Mouse (Mus musculus): ENCODE measurements at regions not wholly inside any gene's neighbourhood (a gene's known extent, or its start where the extent isn't known, plus 50 kb on each side); places are given as distances from the start of the nearest gene placed in this dataset.

DNA sequence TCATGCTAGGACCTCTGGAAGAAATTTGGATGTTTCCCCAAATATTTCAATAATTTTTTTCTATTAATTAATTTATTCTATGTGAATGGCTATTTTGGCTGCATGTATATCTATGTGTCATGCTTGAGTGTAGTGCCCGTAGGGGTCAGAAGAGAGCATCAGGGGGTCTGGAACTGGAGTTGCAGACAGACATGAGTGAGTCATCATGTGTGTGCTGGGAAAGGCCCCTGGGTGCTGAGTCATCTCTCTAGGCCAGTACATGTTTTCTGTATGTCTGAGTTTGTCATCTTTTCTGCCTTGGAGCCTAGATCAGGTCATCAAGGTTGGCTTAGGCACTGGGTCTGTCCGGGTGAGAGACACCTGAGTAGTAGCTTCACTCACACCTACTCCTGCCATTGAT, 172.0 kb upstream of the Lyplal1 start:
- no peak for DNase-seq (ENCODE audit: low spot score)

DNA sequence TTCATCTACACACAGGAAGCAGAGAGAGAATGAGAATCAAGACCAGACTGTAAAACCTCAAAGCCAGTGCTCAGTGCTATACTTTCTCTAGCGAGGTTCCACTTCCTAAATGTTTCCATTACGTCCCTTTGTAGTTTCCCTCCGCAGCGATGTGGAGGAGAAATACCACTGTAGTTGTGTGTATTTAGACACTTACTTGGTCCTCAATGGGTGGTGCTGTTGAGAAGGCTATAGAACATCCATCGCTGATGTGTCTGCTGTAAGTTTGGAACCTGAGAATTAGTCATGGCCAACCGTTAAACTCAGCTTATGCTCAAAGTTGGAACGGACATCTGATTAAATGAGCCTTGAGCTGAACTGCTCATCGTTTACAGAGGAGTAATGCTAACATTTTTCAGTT, 170.7 kb upstream of the Lyplal1 start:
- no peak for DNase-seq (ENCODE audit: low spot score)

DNA sequence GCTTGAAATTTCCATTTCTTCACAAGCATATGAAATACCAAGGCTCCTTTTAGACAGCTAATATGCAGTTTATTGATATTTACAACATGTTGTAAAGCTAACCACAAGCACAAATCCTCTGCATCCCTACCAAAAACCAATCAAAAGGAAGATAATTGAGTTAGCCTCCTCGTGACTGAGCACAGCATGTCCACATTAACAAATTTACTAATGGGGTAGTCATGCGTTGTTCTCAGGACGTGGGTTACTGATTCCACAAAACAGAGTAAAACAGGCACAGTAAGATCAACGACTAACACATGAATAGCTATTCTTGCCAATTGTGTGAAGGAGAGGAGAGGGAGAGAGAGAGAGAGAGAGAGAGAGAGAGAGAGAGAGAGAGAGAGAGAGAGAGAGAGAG, 169.3 kb upstream of the Lyplal1 start:
- DNase-seq (ENCODE audit: low spot score) = no peak

DNA sequence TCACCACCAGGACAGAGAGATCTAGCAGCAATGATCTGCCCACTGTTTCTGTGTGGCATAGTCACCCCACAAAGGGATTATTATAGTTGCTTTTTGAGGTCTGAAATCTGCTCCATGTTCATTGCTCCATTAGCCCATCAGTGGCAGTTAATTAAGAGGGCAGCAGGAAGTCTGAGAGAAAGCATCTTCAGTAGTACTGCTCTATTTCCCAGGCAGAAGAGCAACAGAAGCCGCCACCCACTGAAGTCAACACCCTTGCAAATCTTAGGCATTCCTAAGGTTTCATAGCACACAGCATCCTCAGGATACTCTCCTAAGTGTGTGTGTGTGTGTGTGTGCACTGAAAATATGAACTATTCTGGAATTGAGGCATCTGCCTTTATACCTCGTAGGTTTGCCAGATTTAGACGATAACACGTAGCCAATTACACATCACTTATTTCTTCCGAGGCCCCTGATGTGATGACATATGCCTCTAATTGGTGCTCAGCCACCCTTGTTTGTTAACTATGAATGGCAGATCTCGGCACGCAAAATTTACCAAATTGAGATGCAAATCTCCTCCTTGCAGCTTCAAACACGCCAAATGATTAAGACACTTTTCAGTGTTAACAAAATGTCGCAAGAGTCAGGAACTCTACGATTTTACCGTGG, 161.0 kb upstream of the Lyplal1 start:
- DNase-seq (ENCODE audit: low spot score) = no peak

DNA sequence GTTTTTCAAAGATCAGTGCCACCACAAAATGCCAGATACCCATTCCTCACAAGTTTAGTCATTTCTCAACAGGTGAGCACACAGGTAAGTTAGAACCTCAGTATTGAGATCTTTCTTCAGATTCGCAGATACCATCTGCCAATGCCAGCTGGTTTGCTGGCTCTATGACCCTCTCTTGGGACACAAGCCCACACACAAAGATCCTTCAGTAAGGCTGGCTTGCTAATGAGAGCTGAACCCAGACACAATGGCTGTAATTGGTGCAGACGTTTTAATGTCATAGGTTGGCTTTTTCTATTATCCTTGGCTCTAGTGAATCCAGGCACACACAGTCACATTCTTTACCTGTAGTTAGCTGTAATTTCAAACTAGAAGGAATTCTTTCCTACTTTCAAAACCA, 154.3 kb upstream of the Lyplal1 start:
- DNase-seq (ENCODE audit: low spot score) = no peak

DNA sequence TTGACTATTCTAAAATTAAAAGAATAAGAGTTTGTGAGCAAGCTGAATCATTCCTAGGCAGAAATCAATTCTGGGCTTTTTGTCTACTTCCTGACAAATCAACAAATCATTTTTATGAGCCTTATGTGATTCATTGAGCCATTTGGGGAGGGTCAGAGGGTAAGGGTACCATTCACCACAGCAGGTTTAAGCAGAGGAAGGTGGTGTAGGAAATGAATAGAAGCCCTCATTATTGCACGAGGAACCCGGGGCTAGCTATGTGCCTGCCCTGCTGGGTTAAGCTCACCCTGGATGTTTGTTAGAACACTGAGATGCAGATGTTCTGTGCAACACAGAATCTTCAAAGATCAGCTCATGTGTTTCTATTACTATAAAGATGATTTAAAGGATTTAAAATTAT, 150.2 kb upstream of the Lyplal1 start:
- DNase-seq (ENCODE audit: low spot score) = no peak

DNA sequence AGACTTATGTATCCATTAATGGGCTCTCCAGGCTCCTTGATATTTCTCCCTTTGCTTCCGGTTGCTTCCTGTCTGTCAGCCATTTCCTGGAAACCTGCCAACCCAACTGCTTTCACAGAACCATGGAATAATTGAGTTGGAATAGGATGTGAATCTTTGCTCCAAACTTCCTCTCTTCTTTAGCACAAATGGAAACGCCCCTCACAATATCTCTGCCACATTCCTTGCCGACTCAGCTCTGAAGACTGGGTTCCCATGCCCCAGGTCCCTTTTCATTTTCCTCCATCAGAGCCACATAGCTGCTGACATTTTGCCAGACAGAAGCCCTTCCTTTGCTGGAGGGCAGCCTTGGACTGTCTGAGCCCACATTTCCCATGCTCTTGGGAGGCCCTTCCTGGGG, 147.5 kb upstream of the Lyplal1 start:
- no peak for DNase-seq (ENCODE audit: low spot score)

DNA sequence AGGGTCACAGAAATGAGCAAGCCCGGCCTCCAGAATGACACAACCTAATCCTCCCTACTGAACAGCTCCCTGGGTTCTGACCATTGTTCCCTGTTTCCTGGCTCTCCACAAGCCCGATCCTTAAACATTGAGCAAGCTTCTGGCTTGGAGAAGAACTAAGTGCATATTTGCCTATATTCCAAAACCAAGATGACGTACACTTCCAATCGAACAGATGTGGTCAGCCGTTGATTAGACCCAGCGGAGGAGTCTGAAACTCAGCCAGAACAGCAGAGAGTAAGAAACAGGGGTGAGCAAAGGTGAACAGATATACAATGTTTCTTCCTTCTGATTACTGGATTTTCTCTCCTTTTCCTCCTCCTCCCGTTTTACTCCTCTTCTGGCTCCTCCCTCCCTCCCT, 146.8 kb upstream of the Lyplal1 start:
- DNase-seq (ENCODE audit: low spot score) = no peak

DNA sequence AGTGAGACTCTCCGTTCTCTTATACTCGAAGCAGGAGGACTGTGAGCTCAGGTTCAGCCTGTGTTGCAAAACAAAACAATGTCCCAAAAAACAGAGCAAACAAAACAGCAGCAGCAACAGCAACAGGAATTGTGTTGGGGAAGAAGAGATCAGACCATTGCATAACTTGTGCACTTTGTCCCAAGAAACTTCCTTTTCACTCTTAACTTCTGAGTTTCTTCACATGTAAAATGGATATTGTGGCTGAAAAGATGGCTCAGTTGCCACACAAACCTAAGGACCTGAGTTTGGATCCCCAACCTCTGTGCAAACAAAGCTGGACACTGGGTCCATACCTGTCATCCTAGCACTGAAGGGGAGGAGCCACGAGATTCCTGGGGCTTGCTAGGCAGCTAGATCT, 146.1 kb upstream of the Lyplal1 start:
- DNase-seq (ENCODE audit: low spot score) = no peak

DNA sequence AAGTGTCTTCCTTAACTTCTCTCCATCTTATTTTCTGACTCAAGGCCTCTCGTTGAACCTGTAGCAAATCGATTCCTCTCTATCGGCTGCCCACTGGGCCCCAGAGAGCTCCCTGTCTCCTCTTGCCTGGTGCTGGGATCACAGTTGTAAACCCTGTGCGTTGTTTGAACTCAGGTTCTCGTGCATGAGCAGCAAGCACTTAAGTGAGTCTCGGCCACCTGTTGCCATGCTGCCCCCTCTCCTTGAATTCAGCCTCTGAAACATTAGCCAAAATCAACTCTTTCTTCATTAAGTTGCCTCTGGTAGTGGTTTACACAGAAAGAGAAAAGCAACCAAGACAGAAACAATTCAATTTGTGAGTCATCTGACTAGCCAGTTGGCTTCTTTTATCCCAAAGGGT, 144.9 kb upstream of the Lyplal1 start:
- DNase-seq (ENCODE audit: low spot score) = no peak

DNA sequence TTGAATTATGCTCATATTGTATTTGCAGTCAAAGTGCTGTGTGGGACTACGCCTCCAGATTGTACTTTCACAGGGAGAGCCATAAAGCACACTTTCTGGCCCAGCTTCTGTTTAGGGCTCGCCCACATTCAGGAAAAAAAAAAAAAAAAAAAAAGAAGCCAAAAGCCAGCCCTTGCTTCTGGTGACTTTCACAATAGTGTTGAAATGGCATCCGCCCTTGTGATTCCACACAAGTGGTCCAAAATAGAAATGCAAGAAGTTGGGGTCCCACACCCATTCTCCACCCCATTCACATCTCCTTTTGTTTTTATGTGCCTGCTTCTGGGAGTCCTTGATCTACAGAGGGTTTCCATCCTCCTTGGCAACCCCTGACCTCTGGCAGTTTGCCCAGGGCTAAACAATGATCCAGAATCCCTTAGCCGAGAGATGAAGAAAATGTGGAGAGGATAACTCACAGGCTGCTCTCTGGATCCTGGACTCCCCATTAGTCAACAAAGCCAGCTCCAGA, 144.3 kb upstream of the Lyplal1 start:
- peak; percentile 62 for DNase-seq (ENCODE audit: low spot score)

DNA sequence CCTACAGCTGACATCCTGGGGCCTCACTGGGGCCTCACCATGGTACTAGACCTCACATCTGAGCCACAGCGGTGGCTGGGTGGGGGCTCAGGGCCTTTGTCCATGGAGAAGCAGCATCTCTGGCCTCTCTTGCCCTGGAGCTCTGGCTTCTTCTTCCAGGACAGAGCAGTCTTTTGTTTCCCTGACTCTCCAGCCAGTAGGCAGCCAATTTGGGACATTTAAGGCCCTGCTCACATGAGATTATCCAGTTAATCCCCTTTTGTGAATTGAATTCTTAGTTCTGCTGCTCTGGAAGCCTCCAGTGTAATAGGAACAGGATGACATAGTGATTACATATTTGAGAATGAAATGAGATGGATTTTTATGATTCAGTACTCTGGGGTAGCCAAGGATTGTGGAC, 140.5 kb upstream of the Lyplal1 start:
- no peak for DNase-seq (ENCODE audit: low spot score)

DNA sequence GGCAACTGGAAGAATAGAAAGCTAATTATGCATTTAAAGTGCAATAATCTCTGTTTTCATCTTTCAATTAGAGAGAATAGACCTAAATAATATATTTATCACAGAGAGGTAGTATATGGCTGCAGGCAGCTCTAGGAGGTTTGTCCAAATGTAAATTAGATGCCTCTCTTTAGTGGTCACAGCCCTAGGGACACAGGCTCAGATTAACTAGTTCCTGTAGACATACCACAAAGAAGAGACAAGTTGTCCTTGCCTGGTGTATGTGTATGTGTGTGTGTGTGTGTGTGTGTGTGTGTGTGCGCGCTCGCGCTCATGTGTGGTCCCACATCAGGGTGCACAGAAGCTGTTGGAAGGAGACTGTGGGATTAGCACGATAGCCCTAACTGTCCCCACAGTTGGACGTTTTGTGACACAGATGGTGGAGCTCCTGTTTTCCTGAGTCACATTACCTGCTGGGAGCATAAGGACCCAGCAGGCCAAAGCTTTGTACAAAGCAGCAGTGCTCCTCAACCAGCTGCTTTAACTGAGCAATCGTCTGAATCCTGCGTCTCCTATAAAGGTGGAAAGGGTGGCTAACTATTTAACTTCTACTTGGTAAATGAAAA, 138.5 kb upstream of the Lyplal1 start:
- no peak for DNase-seq (ENCODE audit: low spot score)

DNA sequence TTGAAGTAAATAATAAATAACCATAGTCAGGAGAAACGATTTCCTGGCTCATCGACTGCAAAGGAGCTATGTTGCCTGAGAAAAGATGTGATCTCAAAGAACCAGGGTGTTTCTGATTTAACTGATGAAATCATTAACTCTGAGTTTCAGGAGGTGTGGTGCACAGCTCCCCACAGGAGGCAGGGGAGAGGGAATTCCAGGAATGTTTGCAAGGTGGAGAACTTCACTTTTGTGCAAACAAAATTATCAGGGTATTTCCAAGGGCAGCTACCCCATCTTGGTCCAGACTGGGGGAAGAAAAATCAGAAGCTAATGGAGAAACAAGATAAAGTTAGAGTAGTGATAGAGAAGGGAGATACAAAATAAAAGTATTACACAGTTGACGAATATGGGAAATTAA, 137.4 kb upstream of the Lyplal1 start:
- DNase-seq (ENCODE audit: low spot score) = no peak

DNA sequence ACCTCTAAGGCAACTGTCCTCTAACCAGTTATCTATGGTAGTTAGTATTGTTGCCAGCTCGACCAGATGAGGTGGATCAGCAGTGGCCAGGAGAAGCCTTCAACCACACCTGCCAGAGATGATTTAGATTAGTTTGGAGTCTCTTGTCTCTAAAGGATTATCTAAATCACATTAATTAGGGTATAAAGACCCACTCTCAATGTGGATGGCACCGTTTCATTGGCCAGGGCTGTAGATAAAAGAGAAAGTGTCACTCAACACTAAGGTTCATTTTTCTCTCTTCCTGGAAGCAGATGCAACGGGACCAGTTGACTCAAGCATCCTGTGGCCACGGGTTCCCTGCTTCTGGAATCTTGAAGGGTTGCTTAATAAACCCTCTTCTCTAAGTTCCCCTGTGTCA, 135.4 kb upstream of the Lyplal1 start:
- DNase-seq (ENCODE audit: low spot score) = no peak

DNA sequence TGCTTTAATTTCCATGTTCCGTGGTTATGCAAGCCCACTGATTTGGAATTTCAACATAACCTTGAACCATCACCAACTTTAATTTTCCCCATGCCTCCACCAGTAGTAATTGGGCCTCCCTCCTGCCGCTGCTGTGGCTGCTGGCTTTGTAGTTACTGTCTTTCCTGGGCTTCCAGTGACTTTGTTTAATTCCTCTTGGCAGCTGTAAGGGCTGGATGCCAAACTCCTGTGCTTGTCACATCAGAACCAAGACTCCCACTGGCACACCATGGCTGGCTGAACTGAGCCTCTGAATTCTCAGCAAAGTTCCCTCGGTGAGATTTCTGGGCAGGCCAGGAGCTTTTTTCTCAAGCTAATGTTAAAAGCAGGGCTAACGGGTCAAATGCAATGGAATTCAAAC, 133.2 kb upstream of the Lyplal1 start:
- no peak for DNase-seq (ENCODE audit: low spot score)

DNA sequence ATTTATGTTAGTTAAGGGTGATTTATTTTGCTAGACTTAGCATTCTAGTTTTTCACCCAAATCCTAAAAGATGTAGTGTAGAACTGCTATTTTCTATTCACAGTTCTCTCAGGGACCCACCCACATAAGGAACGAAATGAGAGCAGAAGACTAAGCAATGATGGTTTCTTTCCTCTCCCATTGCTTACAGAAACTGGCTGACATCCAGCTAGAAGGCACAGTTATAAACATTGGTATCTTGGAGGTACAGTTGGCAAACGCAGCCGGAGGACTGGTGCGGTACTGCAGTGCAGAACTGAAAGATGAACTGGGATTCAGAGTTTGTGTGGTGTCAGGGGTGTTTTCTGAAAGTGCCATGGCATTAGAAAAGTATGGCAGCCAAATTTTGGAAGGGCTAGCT, 132.1 kb upstream of the Lyplal1 start:
- DNase-seq (ENCODE audit: low spot score) = no peak

DNA sequence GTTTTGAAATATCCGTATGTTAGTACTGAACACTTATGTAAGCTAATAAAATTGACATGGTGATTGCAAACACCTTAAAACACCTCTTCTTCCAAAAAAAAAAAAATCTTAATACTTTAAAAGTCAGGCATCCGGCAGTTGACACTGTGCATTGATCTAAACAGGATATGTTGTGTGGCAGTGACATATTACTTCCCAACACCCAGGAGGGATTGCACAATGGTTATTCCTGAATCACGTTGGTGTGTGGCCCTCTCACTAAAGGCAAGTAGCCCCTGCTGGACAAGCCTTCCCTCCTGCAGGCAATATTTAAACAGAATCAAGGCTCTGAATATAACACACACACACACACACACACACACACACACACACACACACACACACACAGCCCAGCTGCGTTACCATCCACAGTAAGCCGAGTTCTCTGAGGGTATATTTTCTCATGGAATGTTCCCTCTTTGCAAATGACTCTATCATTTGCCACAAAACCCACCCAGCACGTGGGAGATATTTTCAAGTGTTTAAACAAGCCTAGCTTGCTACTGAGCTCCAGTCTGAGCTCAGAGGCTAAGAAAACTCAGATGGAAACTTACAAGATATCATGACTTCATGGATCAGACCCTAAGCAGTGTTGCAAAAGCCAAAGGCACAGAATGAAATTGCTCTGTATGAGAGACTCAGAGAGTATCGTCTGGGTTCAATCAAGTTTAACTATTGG, 128.8 kb upstream of the Lyplal1 start:
- no peak for DNase-seq (ENCODE audit: low spot score)

DNA sequence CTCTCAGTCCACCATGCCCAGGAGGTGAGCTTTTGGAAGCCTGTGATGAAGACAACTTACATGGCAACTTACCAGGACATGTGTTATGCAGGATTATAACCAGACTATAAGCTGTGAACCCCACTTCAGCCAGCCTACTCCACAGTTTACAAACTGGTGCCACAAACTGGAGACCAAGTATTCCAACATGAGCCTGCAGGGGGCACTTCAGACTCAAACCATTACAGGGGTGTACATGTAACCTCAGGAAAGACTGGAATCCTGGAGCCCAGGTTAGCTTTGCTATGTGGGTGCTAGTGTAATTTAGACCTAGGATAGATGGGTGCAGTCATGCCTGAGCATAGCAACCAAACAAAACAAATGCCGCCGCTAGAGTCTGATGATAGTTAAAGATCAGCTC, 124.0 kb upstream of the Lyplal1 start:
- DNase-seq (ENCODE audit: low spot score) = no peak

DNA sequence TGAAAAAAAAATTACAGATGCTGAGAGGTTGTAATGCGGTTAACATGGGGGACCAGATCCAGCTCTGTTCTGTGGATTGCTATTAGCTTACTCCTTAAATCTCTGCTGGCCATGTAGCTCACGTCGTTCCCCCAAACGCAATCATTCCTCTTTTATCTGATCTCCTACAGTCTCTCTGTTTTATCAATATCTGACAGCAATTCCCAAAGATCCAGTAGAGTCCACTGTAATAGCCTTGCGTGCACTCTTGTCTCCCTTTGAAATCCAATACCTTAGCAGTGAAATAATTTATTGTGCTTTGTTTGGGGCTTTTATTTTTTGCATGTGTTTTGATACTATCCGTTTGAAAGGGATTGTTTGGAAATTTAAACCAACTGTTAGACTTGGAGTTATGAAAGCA, 120.4 kb upstream of the Lyplal1 start:
- no peak for DNase-seq (ENCODE audit: low spot score)

DNA sequence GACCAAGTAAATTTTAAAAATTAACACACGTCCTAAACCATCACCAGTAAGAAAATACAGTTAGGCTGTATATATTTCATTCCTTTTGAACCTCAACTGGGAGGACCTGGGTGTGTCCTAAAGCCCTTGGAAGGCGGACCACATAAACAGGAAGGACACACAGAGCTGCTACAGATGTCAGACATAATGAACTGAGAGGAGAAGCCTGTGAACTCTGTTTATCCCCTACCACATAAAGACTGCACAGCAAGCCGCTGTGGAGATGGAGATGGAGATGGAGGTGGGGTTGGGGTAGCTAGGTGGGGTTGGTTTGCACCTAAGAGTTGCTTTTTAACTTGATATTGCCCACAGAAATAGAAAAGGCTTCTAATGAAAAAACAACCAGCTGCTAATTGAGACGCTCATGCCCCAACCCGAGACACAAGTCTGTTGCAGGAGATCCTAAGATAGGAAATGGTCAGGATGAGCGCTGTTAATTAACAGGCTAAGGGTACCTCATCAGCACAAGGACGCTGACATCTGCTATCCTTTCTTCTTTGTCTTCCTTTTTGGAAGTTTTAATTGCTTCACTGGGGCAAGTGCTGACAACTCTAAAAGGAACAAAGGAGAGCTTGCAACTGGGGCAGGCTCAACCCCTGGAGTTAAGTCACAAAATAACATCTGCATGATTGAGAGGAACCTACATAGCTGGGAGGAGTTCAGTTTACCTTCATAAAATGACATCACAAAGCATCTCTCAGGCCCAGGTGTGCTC, 119.3 kb upstream of the Lyplal1 start:
- DNase-seq (ENCODE audit: low spot score) = no peak

DNA sequence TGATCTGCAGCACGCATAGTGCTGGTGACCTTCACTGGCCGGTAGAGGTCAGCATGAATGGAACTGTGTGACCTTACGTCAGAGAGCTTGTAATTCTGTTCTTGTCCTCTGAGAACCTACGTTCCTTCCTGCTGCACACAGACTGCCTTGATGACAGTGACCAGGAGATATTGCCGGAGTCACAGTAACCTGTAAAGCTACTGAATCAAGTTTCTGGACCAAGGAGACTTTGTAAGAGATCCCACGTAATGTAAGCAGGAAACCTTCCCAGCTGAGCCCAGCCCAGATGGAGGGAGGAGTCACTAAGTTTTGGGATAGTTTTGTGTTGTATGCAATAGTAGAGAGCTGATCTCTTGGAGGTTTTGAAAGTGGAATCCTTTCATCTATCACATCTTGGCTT, 117.4 kb upstream of the Lyplal1 start:
- no peak for DNase-seq (ENCODE audit: low spot score)

DNA sequence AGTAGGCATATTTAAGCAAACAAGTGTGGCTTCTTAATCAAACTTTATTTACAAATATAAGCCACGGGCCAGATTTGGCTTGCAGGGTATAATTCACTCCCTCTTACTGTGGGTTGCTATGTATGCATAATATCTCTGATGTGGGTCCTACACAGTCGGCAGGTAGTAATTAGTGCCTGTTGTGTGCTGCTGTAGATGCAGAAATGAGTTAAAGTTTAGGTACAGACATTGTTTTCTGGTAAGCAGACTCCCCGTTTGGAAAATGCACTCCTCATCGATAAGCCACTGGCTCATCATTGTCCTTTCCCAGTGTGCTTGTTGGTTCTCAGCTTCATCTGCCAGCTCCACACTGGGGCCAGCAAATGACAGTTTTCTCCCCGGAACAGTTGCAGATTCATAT, 113.4 kb upstream of the Lyplal1 start:
- no peak for DNase-seq (ENCODE audit: low spot score)

Measured in ovary, postnatal 10 days (tissue).